Mouse (Mus musculus) liver, adult 2 months (tissue): ENCODE measurements around the gene Ins2.

Source experiments
- CTCF ChIP-seq: fragments of 200-500 bp; IDR thresholded peaks from 2 replicates; pipeline ENCODE4 v1.5.1; 2011; ENCODE audit warnings: low read depth, low read length, control low read depth
- POLR2A ChIP-seq: fragments of 200-500 bp; IDR thresholded peaks from 2 replicates; pipeline ENCODE4 v1.6.1; 2011; ENCODE audit warnings: low read length, control low read depth; ENCODE audit not compliant: insufficient read depth; ENCODE audit errors: extremely low read depth

DNA sequence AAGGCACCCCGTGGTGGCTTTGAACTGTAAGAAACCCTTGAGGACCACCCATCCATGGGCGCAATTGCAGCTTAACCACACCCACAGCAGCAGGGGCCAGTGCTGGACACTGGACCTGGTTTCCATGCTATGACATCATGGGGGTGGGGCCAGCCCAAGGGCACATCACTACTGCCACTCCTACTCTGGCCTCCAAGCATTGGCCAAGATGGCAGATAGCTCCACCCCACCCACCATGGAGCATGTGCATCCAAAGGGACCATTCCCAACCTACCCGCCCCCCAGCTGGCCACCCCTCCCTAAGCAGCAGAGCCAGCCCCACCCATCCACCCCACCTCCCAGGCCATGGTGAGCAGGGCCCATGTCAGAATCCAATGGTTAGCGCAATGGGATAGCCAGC is 87.1 kb downstream of the Ins2 start:
- TF ChIP-seq CTCF (no peak), POLR2A (no peak)
